In genomic region chr3:127948898-127949620, GRCm38 (mm10) we compare ENCODE assay signal across 8 mouse cellular contexts. TPM values are rescaled to one million over a fixed set of nuclear protein-coding genes. Genes with fewer than 3 reads are reported as not detected.
DNase-seq lines count a peak whose midpoint lies in the region; ATAC-seq lines count a peak whose summit lies in the region.

No protein-coding gene starts in this region.

- intact Hi-C loops in heart, postnatal 25 days (cut with DNase I) = loop anchor here (1.0 to 2.0 kb wide), 2 partner anchors 96 to 324 kb away; no protein-coding TSS in a partner anchor

- H3K9me3 ChIP-seq in hindbrain, embryonic 11.5 days (ENCODE audit: control insufficient read depth, low read length) = no peaks in the 10 kb centered on the region

- H3K27ac ChIP-seq in hindbrain, embryonic 11.5 days (ENCODE audit: low read depth, low read length) = no peak overlapping the region

- no peaks in the 10 kb centered on the region for H3K27me3 ChIP-seq in hindbrain, embryonic 11.5 days (ENCODE audit: control insufficient read depth, insufficient read depth, low read length)

- H3K4me2 ChIP-seq in hindbrain, embryonic 11.5 days (replicated peaks; ENCODE audit: low read depth, low read length) = no peak overlapping the region

- 53% methylated on average over 6 of the region's 6 CpGs for WGBS in hindbrain, embryonic 11.5 days

- no peaks in the 10 kb centered on the region for H3K36me3 ChIP-seq in hindbrain, embryonic 11.5 days (ENCODE audit: control insufficient read depth, insufficient read depth, low read length)

- peak; percentile 70 for DNase-seq in heart, adult 8-10 months (ENCODE audit: low spot score)
- no peak for DNase-seq in heart, postnatal 25 days (ENCODE audit: low spot score)
- DNase-seq in MEL-GATA-1-ER (ENCODE audit: extremely low read depth, low read depth) = peak; percentile 79
- peak; percentile 83 for DNase-seq in hindbrain, embryonic 11.5 days (ENCODE audit: low spot score)
- DNase-seq in layer of hippocampus, postnatal 14 days (ENCODE audit: low spot score in 2 of 2) = peak; percentile 27 to 85
- peak; percentile 68 for DNase-seq in telencephalon, adult 2 months (ENCODE audit: low read depth, low spot score)

- H3K9ac ChIP-seq in hindbrain, embryonic 11.5 days (ENCODE audit: low read depth, low read length) = no peak overlapping the region

- no peaks in the 10 kb centered on the region for H3K4me1 ChIP-seq in hindbrain, embryonic 11.5 days (replicated peaks; ENCODE audit: control insufficient read depth, insufficient read depth, low read length)

- ATAC-seq in common myeloid progenitor, adult 5-6 weeks (replicated peaks; ENCODE audit: low read depth, poor library complexity, severe bottlenecking) = peak; percentile 95
- 0 out of 2 replicates have a peak, but pooled peaks have one; percentile 43 for ATAC-seq in hindbrain, embryonic 11.5 days (ENCODE audit: low FRiP score)
- ATAC-seq in megakaryocyte-erythroid progenitor cell, adult 5-6 weeks (replicated peaks; ENCODE audit: low FRiP score, low TSS enrichment, poor library complexity, severe bottlenecking) = peak; percentile 82

- no peak overlapping the region for H3K4me3 ChIP-seq in hindbrain, embryonic 11.5 days (ENCODE audit: low read depth, low read length)

RNA-seq across cellular contexts. Expression of gene Fam241a, which starts 52.9 kb away (rescaled TPM):
- 1 to 10 TPM; 3.1 to 4.4 (median 3.9) TPM for total RNA-seq in heart, adult 8-10 months (2022)
- total RNA-seq in heart, postnatal 25 days (2021) = 1 to 10 TPM; 4.2 TPM
- 20.1 and 22.3 TPM in 2 replicates for total RNA-seq in common myeloid progenitor, adult 5-6 weeks (2017)
- 10.8 and 11.3 TPM in 2 replicates for polyA plus RNA-seq in hindbrain, embryonic 11.5 days (2014; fragmentation: Nextera tagmentation; extraction: Ambion mirVana)
- 1 to 10 TPM; 3.5 to 4.9 TPM for total RNA-seq in layer of hippocampus, postnatal 14 days (2021)
- 54.3 and 72.8 TPM in 2 replicates for total RNA-seq in megakaryocyte-erythroid progenitor cell, adult 5-6 weeks (2014; fragmentation: Nextera tagmentation)
- 52.8 and 54.1 TPM in 2 replicates for total RNA-seq in megakaryocyte-erythroid progenitor cell, adult 5-6 weeks (2017)

Comparison
In these comparisons a context has a peak if more than half of its experiments do, and no peak if none do; other contexts are left out.
1. ATAC-seq: peak in every context shown above with its lines; median percentile 95 in common myeloid progenitor, adult 5-6 weeks; 82 in megakaryocyte-erythroid progenitor cell, adult 5-6 weeks; 43 in hindbrain, embryonic 11.5 days.